Comparison of ENCODE assay signal across 25 mouse cellular contexts in the genomic region with DNA sequence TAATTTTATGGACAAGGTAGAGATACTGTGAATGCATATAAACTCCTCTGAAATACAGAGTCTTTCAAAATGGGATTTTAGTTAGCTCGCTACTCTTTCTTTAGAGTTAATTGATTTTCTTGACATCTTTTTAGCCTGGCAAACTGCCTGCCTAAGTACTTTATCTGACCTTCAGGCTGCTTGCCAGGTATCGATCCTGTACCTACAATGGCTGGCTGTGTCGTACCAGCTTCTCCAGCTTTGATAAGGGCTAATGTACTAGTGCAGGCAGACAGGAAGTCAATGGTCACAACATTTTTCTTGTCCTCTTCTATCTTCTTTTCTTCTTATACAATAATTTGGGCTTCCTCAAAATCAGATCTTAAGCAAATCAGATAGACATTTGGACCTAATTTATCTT.
DNase-seq lines count a peak whose midpoint lies in the region; ATAC-seq and TF ChIP-seq lines count a peak whose summit lies in the region.
"Had no signal": no experiment of that assay in that cellular context is flagged by ENCODE, and none has a peak within 500 bp of the region (broad histone marks: within the 10 kb centered on the region; RNA-seq: fewer than 3 reads in every experiment).

No protein-coding gene starts in this region.

- 0 out of 2 replicates have a peak, but pooled peaks have one; percentile 20 for ATAC-seq in midbrain, embryonic 13.5 days
- no peak for ATAC-seq in midbrain, embryonic 15.5 days (replicated peaks)
- peak; percentile 71 for ATAC-seq in intestine, embryonic 16.5 days
- ATAC-seq in stomach, postnatal 0 days (ENCODE audit: low FRiP score, low TSS enrichment) = no peak
- ATAC-seq: forebrain, embryonic 14.5 days; forebrain, postnatal 0 days; Patski had no signal

- H3K9me3 ChIP-seq in midbrain, embryonic 13.5 days = no peaks in the 10 kb centered on the region
- H3K9me3 ChIP-seq in midbrain, embryonic 15.5 days = no peaks in the 10 kb centered on the region
- H3K9me3 ChIP-seq in intestine, embryonic 16.5 days (ENCODE audit: control insufficient read depth, low read length) = no peaks in the 10 kb centered on the region
- no peaks in the 10 kb centered on the region for H3K9me3 ChIP-seq in stomach, postnatal 0 days (ENCODE audit: control insufficient read depth, low read length)
- H3K9me3 ChIP-seq: embryonic facial prominence, embryonic 12.5 days; embryonic facial prominence, embryonic 15.5 days; G1E; hindbrain, embryonic 12.5 days; hindbrain, embryonic 15.5 days had no signal

- WGBS in midbrain, embryonic 13.5 days = 57% methylated on average over 3 of the region's 3 CpGs
- WGBS in midbrain, embryonic 15.5 days = 50% methylated on average over 3 of the region's 3 CpGs
- 58% methylated on average over 3 of the region's 3 CpGs for WGBS in intestine, embryonic 16.5 days
- WGBS in stomach, postnatal 0 days = 56% methylated on average over 3 of the region's 3 CpGs

- no peak for TF ChIP-seq EP300 in stomach, postnatal 0 days (optimal IDR thresholded peaks at IDR 0.05)

- no peaks in the 10 kb centered on the region for H3K27me3 ChIP-seq in midbrain, embryonic 13.5 days
- no peaks in the 10 kb centered on the region for H3K27me3 ChIP-seq in midbrain, embryonic 15.5 days (replicated peaks)
- no peaks in the 10 kb centered on the region for H3K27me3 ChIP-seq in intestine, embryonic 16.5 days (replicated peaks; ENCODE audit: control insufficient read depth, insufficient read depth, low read length)
- no peaks in the 10 kb centered on the region for H3K27me3 ChIP-seq in stomach, postnatal 0 days (ENCODE audit: control insufficient read depth, insufficient read depth, low read length)
- H3K27me3 ChIP-seq: CH12.LX; embryonic facial prominence, embryonic 12.5 days; embryonic facial prominence, embryonic 15.5 days; hindbrain, embryonic 12.5 days; hindbrain, embryonic 15.5 days; Patski had no signal

- no peak overlapping the region for H3K4me3 ChIP-seq in gastrocnemius, adult 2 months
- no peak overlapping the region for H3K4me3 ChIP-seq in midbrain, embryonic 13.5 days (replicated peaks)
- H3K4me3 ChIP-seq in midbrain, embryonic 15.5 days = no peak overlapping the region
- no peak overlapping the region for H3K4me3 ChIP-seq in intestine, embryonic 16.5 days (ENCODE audit: low read length)
- no peak overlapping the region for H3K4me3 ChIP-seq in stomach, postnatal 0 days (ENCODE audit: low read depth, low read length)
- H3K4me3 ChIP-seq: embryonic facial prominence, embryonic 12.5 days; embryonic facial prominence, embryonic 15.5 days; hindbrain, embryonic 12.5 days; hindbrain, embryonic 15.5 days had no signal

- H3K4me2 ChIP-seq in midbrain, embryonic 13.5 days (replicated peaks) = no peak overlapping the region
- no peak overlapping the region for H3K4me2 ChIP-seq in midbrain, embryonic 15.5 days
- H3K4me2 ChIP-seq in intestine, embryonic 16.5 days (ENCODE audit: low read depth, low read length) = no peak overlapping the region
- no peak overlapping the region for H3K4me2 ChIP-seq in stomach, postnatal 0 days (replicated peaks; ENCODE audit: low read depth)
- H3K4me2 ChIP-seq: embryonic facial prominence, embryonic 12.5 days; embryonic facial prominence, embryonic 15.5 days; heart, embryonic 11.5 days; hindbrain, embryonic 12.5 days; hindbrain, embryonic 15.5 days had no signal

- H3K27ac ChIP-seq in gastrocnemius, adult 2 months = peak overlapping the region; percentile 78; the same call in 1 of the 2 replicates
- no peak overlapping the region for H3K27ac ChIP-seq in midbrain, embryonic 13.5 days
- no peak overlapping the region for H3K27ac ChIP-seq in midbrain, embryonic 15.5 days
- H3K27ac ChIP-seq in intestine, embryonic 16.5 days (ENCODE audit: low read length) = no peak overlapping the region
- H3K27ac ChIP-seq in stomach, postnatal 0 days (replicated peaks) = no peak overlapping the region
- H3K27ac ChIP-seq: embryonic facial prominence, embryonic 12.5 days; embryonic facial prominence, embryonic 15.5 days; hindbrain, embryonic 12.5 days; hindbrain, embryonic 15.5 days had no signal

- no peaks in the 10 kb centered on the region for H3K36me3 ChIP-seq in midbrain, embryonic 13.5 days
- no peaks in the 10 kb centered on the region for H3K36me3 ChIP-seq in midbrain, embryonic 15.5 days (replicated peaks)
- no peaks in the 10 kb centered on the region for H3K36me3 ChIP-seq in intestine, embryonic 16.5 days (ENCODE audit: control insufficient read depth, insufficient read depth, low read length)
- H3K36me3 ChIP-seq in stomach, postnatal 0 days (ENCODE audit: control insufficient read depth, insufficient read depth, low read length) = no peaks in the 10 kb centered on the region
- H3K36me3 ChIP-seq: embryonic facial prominence, embryonic 12.5 days; embryonic facial prominence, embryonic 15.5 days; G1E; hindbrain, embryonic 12.5 days; hindbrain, embryonic 15.5 days had no signal

- no peaks in the 10 kb centered on the region for H3K4me1 ChIP-seq in midbrain, embryonic 13.5 days (replicated peaks)
- no peaks in the 10 kb centered on the region for H3K4me1 ChIP-seq in midbrain, embryonic 15.5 days
- no peaks in the 10 kb centered on the region for H3K4me1 ChIP-seq in intestine, embryonic 16.5 days (ENCODE audit: control insufficient read depth, insufficient read depth, low read length)
- no peaks in the 10 kb centered on the region for H3K4me1 ChIP-seq in stomach, postnatal 0 days (replicated peaks; ENCODE audit: control insufficient read depth, insufficient read depth)
- H3K4me1 ChIP-seq: embryonic facial prominence, embryonic 12.5 days; embryonic facial prominence, embryonic 15.5 days; hindbrain, embryonic 12.5 days; hindbrain, embryonic 15.5 days had no signal

- no peak for TF ChIP-seq CTCF in gastrocnemius, adult 2 months (IDR thresholded peaks at IDR 0.05)
- no peak for TF ChIP-seq CTCF in stomach, postnatal 0 days (IDR thresholded peaks at IDR 0.05; ENCODE audit: low read depth)

- DNase-seq in gastrocnemius, adult 2 months = no peak
- DNase-seq in gastrocnemius, postnatal 14 days = no peak
- peak; percentile 44 for DNase-seq in stomach, postnatal 0 days (ENCODE audit: low spot score)
- DNase-seq in spleen, postnatal 10 days (ENCODE audit: low spot score in 2 of 2) = no peak
- no peak for DNase-seq in thymus, adult 18-20 months
- DNase-seq: adrenal gland, postnatal 10 days; adrenal gland, postnatal 36 days; cerebellum, adult 18-20 months; cerebellum, adult 9-10 months; cerebellum, postnatal 14 days; forebrain, postnatal 0 days; gastrocnemius, postnatal 10 days; heart, adult 11 months had no signal

- H3K9ac ChIP-seq in midbrain, embryonic 13.5 days (replicated peaks) = no peak overlapping the region
- H3K9ac ChIP-seq in midbrain, embryonic 15.5 days = no peak overlapping the region
- no peak overlapping the region for H3K9ac ChIP-seq in intestine, embryonic 16.5 days (ENCODE audit: low read depth, low read length)
- no peak overlapping the region for H3K9ac ChIP-seq in stomach, postnatal 0 days (ENCODE audit: low read length)
- H3K9ac ChIP-seq: embryonic facial prominence, embryonic 12.5 days; embryonic facial prominence, embryonic 15.5 days; forebrain, postnatal 0 days; hindbrain, embryonic 12.5 days; hindbrain, embryonic 15.5 days had no signal

- intact Hi-C loops in gastrocnemius, adult 2 months (cut with DNase I) = loop anchor here (5.0 to 10.0 kb wide), 2 partner anchors 53 to 410 kb away; a partner anchor contains a TSS
- intact Hi-C loops in gastrocnemius, postnatal 14 days (cut with DNase I; ENCODE audit: low total_unique reads) = no loop called here

Comparison
In these comparisons a context has a peak if more than half of its experiments do, and no peak if none do; other contexts are left out.
1. ATAC-seq: peak in midbrain, embryonic 13.5 days (single experiment) and intestine, embryonic 16.5 days (single experiment); none in midbrain, embryonic 15.5 days (single experiment) and stomach, postnatal 0 days (single experiment).